Mouse (Mus musculus) hindbrain, postnatal 0 days (tissue): ENCODE measurements around the gene Nlgn1. TPM values are rescaled to one million over a fixed set of nuclear protein-coding genes. Genes with fewer than 3 reads are reported as not detected.

Source experiments
- ATAC-seq: fragments of 200-750 bp; cut with Nextera tagmentation; 2 replicates; pipeline ENCODE4 v1.8.0; 2017; ENCODE audit warnings: mild to moderate bottlenecking, moderate TSS enrichment, moderate library complexity
- DNase-seq: peaks from one replicate; pipeline ENCODE4 v3.0.0-alpha.2; 2015; ENCODE audit warnings: low spot score
- H3K27ac ChIP-seq: fragments of 300-500 bp; sonication (generic); 2 replicates; pipeline ENCODE4 v1.5.1; 2014; ENCODE audit warnings: mild to moderate bottlenecking
- H3K27me3 ChIP-seq: fragments of 300-500 bp; sonication (generic); 2 replicates; pipeline ENCODE4 v1.6.1; 2014; ENCODE audit warnings: low read length, mixed read lengths; ENCODE audit not compliant: insufficient read depth
- H3K36me3 ChIP-seq: fragments of 300-500 bp; sonication (generic); 2 replicates; pipeline ENCODE4 v1.6.1; 2014; ENCODE audit warnings: low read length, mixed read lengths; ENCODE audit not compliant: insufficient read depth
- H3K4me1 ChIP-seq: fragments of 300-500 bp; sonication (generic); 2 replicates; pipeline ENCODE4 v1.6.1; 2014; ENCODE audit warnings: antibody characterized with exemption, low read length, mixed read lengths; ENCODE audit not compliant: insufficient read depth
- H3K4me2 ChIP-seq: fragments of 300-500 bp; sonication (generic); 2 replicates; pipeline ENCODE4 v1.6.1; 2014; ENCODE audit warnings: low read depth, mild to moderate bottlenecking, low read length, moderate library complexity, mixed read lengths
- H3K4me3 ChIP-seq: fragments of 300-500 bp; sonication (generic); 2 replicates; pipeline ENCODE4 v1.5.1; 2014; ENCODE audit warnings: low read length
- H3K9ac ChIP-seq: fragments of 300-500 bp; sonication (generic); replicated peaks from 2 replicates; pipeline ENCODE4 v1.6.1; 2014; ENCODE audit warnings: mild to moderate bottlenecking, low read length, moderate library complexity, mixed read lengths
- H3K9me3 ChIP-seq: fragments of 300-500 bp; sonication (generic); 2 replicates; pipeline ENCODE4 v1.6.1; 2016; ENCODE audit warnings: low read length, mixed read lengths
- CTCF ChIP-seq: IDR thresholded peaks from 2 replicates; pipeline ENCODE4 v1.5.1; 2016; ENCODE audit warnings: antibody characterized with exemption, control low read depth, low read depth
- WGBS: fragments of 180-500 bp; shearing (Covaris S2); extraction: QIAGEN DNeasy Blood & Tissue Kit; methylation state at CpG from one replicate; pipeline ENCODE4 v1.1.7; 2014; 5-methylcytosine and 5-hydroxymethylcytosine counted together
- polyA plus RNA-seq: library from polyadenylated mRNA; unstranded; fragments of >200 nt; fragmentation: Nextera tagmentation; extraction: Ambion mirVana; gene quantifications from 2 replicates; pipeline ENCODE4 v1.2.1, GENCODE M21; 2015
- total RNA-seq: library from RNA; depleted of rRNA; stranded (reverse); fragments of >200 nt; gene quantifications from 2 replicates; pipeline ENCODE4 v1.2.3, GENCODE M21; 2014

Nlgn1 gene
- total and polyA plus RNA-seq, 2 experiments from 2014 or later = 28.4 to 61.5 TPM

GRCm38 (mm10) chr3:26026025-26026424 lies 306.2 kb downstream of the Nlgn1 start:
- no peak overlapping the region for H3K9ac ChIP-seq
- no peak overlapping the region for H3K27ac ChIP-seq
- no peaks in the 10 kb centered on the region for H3K36me3 ChIP-seq
- WGBS = 73% methylated on average over 2 of the region's 2 CpGs
- H3K9me3 ChIP-seq = no peaks in the 10 kb centered on the region
- ATAC-seq (no peak), DNase-seq (peak; percentile 5)
- no peaks in the 10 kb centered on the region for H3K27me3 ChIP-seq
- H3K4me2 ChIP-seq = no peak overlapping the region
- H3K4me1 ChIP-seq = no peaks in the 10 kb centered on the region
- TF ChIP-seq CTCF = no peak
- no peak overlapping the region for H3K4me3 ChIP-seq

- ATAC-seq = no peak
Observed at GRCm38 (mm10) chr3:26023217-26023616, 309.0 kb downstream of the Nlgn1 start.

GRCm38 (mm10) chr3:26021632-26022184 lies 310.6 kb downstream of the Nlgn1 start:
- 80% methylated on average over 6 of the region's 6 CpGs for WGBS
- DNase-seq (no peak), ATAC-seq (no peak)
- Histone ChIP-seq H3K9ac (no peak overlapping the region), H3K27ac (no peak overlapping the region), H3K27me3 (no peaks in the 10 kb centered on the region), H3K4me2 (no peak overlapping the region), H3K9me3 (no peaks in the 10 kb centered on the region), H3K4me3 (no peak overlapping the region), H3K36me3 (no peaks in the 10 kb centered on the region), H3K4me1 (no peaks in the 10 kb centered on the region)
- TF ChIP-seq CTCF = no peak

More at GRCm38 (mm10) chr3:26023217-26023616, 309.0 kb downstream of the Nlgn1 start:
- no peaks in the 10 kb centered on the region for H3K9me3 ChIP-seq
- H3K9ac ChIP-seq = no peak overlapping the region
- H3K4me1 ChIP-seq = no peaks in the 10 kb centered on the region
- no peak for DNase-seq
- H3K27ac ChIP-seq = no peak overlapping the region
- no peaks in the 10 kb centered on the region for H3K27me3 ChIP-seq
- no peak for TF ChIP-seq CTCF
- H3K4me2 ChIP-seq = no peak overlapping the region
- 67% methylated on average over 5 of the region's 5 CpGs for WGBS
- no peaks in the 10 kb centered on the region for H3K36me3 ChIP-seq
- H3K4me3 ChIP-seq = no peak overlapping the region

- Histone ChIP-seq H3K9me3 (no peaks in the 10 kb centered on the region), H3K27ac (no peak overlapping the region), H3K27me3 (no peaks in the 10 kb centered on the region), H3K9ac (no peak overlapping the region), H3K4me2 (no peak overlapping the region), H3K4me1 (no peaks in the 10 kb centered on the region), H3K36me3 (no peaks in the 10 kb centered on the region), H3K4me3 (no peak overlapping the region)
- 46% methylated on average over 4 of the region's 4 CpGs for WGBS
- no peak for TF ChIP-seq CTCF
- ATAC-seq (no peak), DNase-seq (no peak)
Observed at GRCm38 (mm10) chr3:26011310-26012078, 320.8 kb downstream of the Nlgn1 start.

- 23% methylated on average over 7 of the region's 7 CpGs for WGBS
- Histone ChIP-seq H3K27me3 (no peaks in the 10 kb centered on the region), H3K4me2 (no peak overlapping the region), H3K27ac (no peak overlapping the region; the same call in 1 of the 2 replicates), H3K4me3 (no peak overlapping the region), H3K9me3 (no peaks in the 10 kb centered on the region), H3K36me3 (no peaks in the 10 kb centered on the region), H3K4me1 (no peaks in the 10 kb centered on the region), H3K9ac (no peak overlapping the region)
- ATAC-seq (peak; percentile 91), DNase-seq (peak; percentile 82)
- no peak for TF ChIP-seq CTCF
Observed at GRCm38 (mm10) chr3:26002863-26003608, 329.2 kb downstream of the Nlgn1 start.

GRCm38 (mm10) chr3:26002367-26002766 lies 329.9 kb downstream of the Nlgn1 start:
- DNase-seq = peak; percentile 66
- H3K4me1 ChIP-seq = no peaks in the 10 kb centered on the region
- H3K27ac ChIP-seq = no peak overlapping the region
- no peak overlapping the region for H3K4me2 ChIP-seq
- H3K9me3 ChIP-seq = no peaks in the 10 kb centered on the region
- no peak for ATAC-seq
- no peak overlapping the region for H3K9ac ChIP-seq
- no peaks in the 10 kb centered on the region for H3K36me3 ChIP-seq
- no peak overlapping the region for H3K4me3 ChIP-seq
- no peaks in the 10 kb centered on the region for H3K27me3 ChIP-seq
- peak; percentile 65 for TF ChIP-seq CTCF
- 25% methylated on average over 2 of the region's 2 CpGs for WGBS
